Mouse (Mus musculus): ENCODE data around the gene Hnf4a. TPM values are rescaled to one million over a fixed set of nuclear protein-coding genes. Genes with fewer than 3 reads are reported as not detected.
A peak's percentile ranks its signal among the peaks of the same experiment; 100 is the strongest.
"Not testable (repeated sequence)": the region's sequence is repeated elsewhere in the genome, so short reads cannot be mapped to it uniquely, and the experiment has no call there.

The Hnf4a gene
- not detected in 2 replicates for polyA plus RNA-seq (2011; ENCODE audit: insufficient read depth, insufficient read length, low read depth, missing spikeins)

- Histone ChIP-seq H3K4me1 (ENCODE audit: control insufficient read depth, insufficient read depth, low read length) (no peaks in the 10 kb centered on the region), H3K36me3 (ENCODE audit: control insufficient read depth, insufficient read depth, low read length, poor library complexity, severe bottlenecking) (no peaks in the 10 kb centered on the region), H3K27me3 (ENCODE audit: control insufficient read depth, insufficient read depth, low read length, poor library complexity, severe bottlenecking) (no peaks in the 10 kb centered on the region), H3K27ac (ENCODE audit: insufficient read depth, low read length) (no peak within 1 kb of the TSS), H3K9ac (ENCODE audit: low read depth, poor library complexity, severe bottlenecking) (no peak within 1 kb of the TSS), H3K9me3 (replicated peaks; ENCODE audit: control insufficient read depth, insufficient read depth, low read length, poor library complexity, severe bottlenecking) (no peaks in the 10 kb centered on the region), H3K4me3 (ENCODE audit: low read depth, low read length) (no peak within 1 kb of the TSS)
- TF ChIP-seq POLR2A (IDR thresholded peaks at IDR 0.05; ENCODE audit: insufficient read depth, low read length) (no peak), EP300 (IDR thresholded peaks at IDR 0.05; ENCODE audit: insufficient read depth, low read depth, low read length) (no peak), CTCF (IDR thresholded peaks at IDR 0.05; ENCODE audit: low read depth, low read length) (no peak)
Observed at GRCm38 (mm10) chr2:163506300-163507004, at the start of gene Hnf4a. Gene Hnf4a, plus strand, starts transcription at chr2:163506808.

GRCm38 (mm10) chr2:163458539-163459265 lies 47.9 kb upstream of the Hnf4a start:
- Histone ChIP-seq H3K9me3 (replicated peaks; ENCODE audit: control insufficient read depth, insufficient read depth, low read length, poor library complexity, severe bottlenecking) (no peaks in the 10 kb centered on the region), H3K27ac (ENCODE audit: insufficient read depth, low read length) (no peak overlapping the region), H3K4me3 (ENCODE audit: low read depth, low read length) (peak overlapping the region; percentile 13; the same call in 1 of the 2 replicates), H3K4me1 (ENCODE audit: control insufficient read depth, insufficient read depth, low read length) (peaks cover 7% of the 10 kb centered on the region), H3K27me3 (ENCODE audit: control insufficient read depth, insufficient read depth, low read length, poor library complexity, severe bottlenecking) (no peaks in the 10 kb centered on the region), H3K9ac (ENCODE audit: low read depth, poor library complexity, severe bottlenecking) (0 out of 2 replicates have a peak overlapping the region, but pooled peaks have one; percentile 9), H3K36me3 (ENCODE audit: control insufficient read depth, insufficient read depth, low read length, poor library complexity, severe bottlenecking) (no peaks in the 10 kb centered on the region)
- TF ChIP-seq EP300 (IDR thresholded peaks at IDR 0.05; ENCODE audit: insufficient read depth, low read depth, low read length) (no peak), POLR2A (IDR thresholded peaks at IDR 0.05; ENCODE audit: insufficient read depth, low read length) (no peak), CTCF (IDR thresholded peaks at IDR 0.05; ENCODE audit: low read depth, low read length) (no peak)

GRCm38 (mm10) chr2:163459380-163459779 lies 47.2 kb upstream of the Hnf4a start:
- TF ChIP-seq CTCF (IDR thresholded peaks at IDR 0.05; ENCODE audit: low read depth, low read length) (no peak), POLR2A (IDR thresholded peaks at IDR 0.05; ENCODE audit: insufficient read depth, low read length) (no peak), EP300 (IDR thresholded peaks at IDR 0.05; ENCODE audit: insufficient read depth, low read depth, low read length) (no peak)
- Histone ChIP-seq H3K27me3 (ENCODE audit: control insufficient read depth, insufficient read depth, low read length, poor library complexity, severe bottlenecking) (no peaks in the 10 kb centered on the region), H3K9me3 (replicated peaks; ENCODE audit: control insufficient read depth, insufficient read depth, low read length, poor library complexity, severe bottlenecking) (no peaks in the 10 kb centered on the region), H3K36me3 (ENCODE audit: control insufficient read depth, insufficient read depth, low read length, poor library complexity, severe bottlenecking) (no peaks in the 10 kb centered on the region), H3K4me1 (ENCODE audit: control insufficient read depth, insufficient read depth, low read length) (peaks cover 11% of the 10 kb centered on the region), H3K4me3 (ENCODE audit: low read depth, low read length) (peak overlapping the region; percentile 13; the same call in 1 of the 2 replicates), H3K27ac (ENCODE audit: insufficient read depth, low read length) (no peak overlapping the region), H3K9ac (ENCODE audit: low read depth, poor library complexity, severe bottlenecking) (0 out of 2 replicates have a peak overlapping the region, but pooled peaks have one; percentile 9)

GRCm38 (mm10) chr2:163460622-163461021 lies 46.0 kb upstream of the Hnf4a start:
- TF ChIP-seq POLR2A (IDR thresholded peaks at IDR 0.05; ENCODE audit: insufficient read depth, low read length): no peak
- no peak for TF ChIP-seq CTCF (IDR thresholded peaks at IDR 0.05; ENCODE audit: low read depth, low read length)
- TF ChIP-seq EP300 (IDR thresholded peaks at IDR 0.05; ENCODE audit: insufficient read depth, low read depth, low read length): no peak

GRCm38 (mm10) chr2:163461307-163461706 lies 45.3 kb upstream of the Hnf4a start:
- H3K4me3 ChIP-seq (ENCODE audit: low read depth, low read length); H3K36me3 ChIP-seq (ENCODE audit: control insufficient read depth, insufficient read depth, low read length, poor library complexity, severe bottlenecking); H3K9me3 ChIP-seq (replicated peaks; ENCODE audit: control insufficient read depth, insufficient read depth, low read length, poor library complexity, severe bottlenecking); H3K27me3 ChIP-seq (ENCODE audit: control insufficient read depth, insufficient read depth, low read length, poor library complexity, severe bottlenecking); H3K9ac ChIP-seq (ENCODE audit: low read depth, poor library complexity, severe bottlenecking): not testable (repeated sequence)
- peaks cover 12% of the 10 kb centered on the region for H3K4me1 ChIP-seq (ENCODE audit: control insufficient read depth, insufficient read depth, low read length)
- H3K27ac ChIP-seq (ENCODE audit: insufficient read depth, low read length): peak overlapping the region; percentile 96

More at GRCm38 (mm10) chr2:163460622-163461021, 46.0 kb upstream of the Hnf4a start:
- Histone ChIP-seq H3K9ac (ENCODE audit: low read depth, poor library complexity, severe bottlenecking) (no peak overlapping the region), H3K4me1 (ENCODE audit: control insufficient read depth, insufficient read depth, low read length) (peaks cover 12% of the 10 kb centered on the region), H3K36me3 (ENCODE audit: control insufficient read depth, insufficient read depth, low read length, poor library complexity, severe bottlenecking) (no peaks in the 10 kb centered on the region), H3K9me3 (replicated peaks; ENCODE audit: control insufficient read depth, insufficient read depth, low read length, poor library complexity, severe bottlenecking) (no peaks in the 10 kb centered on the region), H3K27ac (ENCODE audit: insufficient read depth, low read length) (no peak overlapping the region), H3K27me3 (ENCODE audit: control insufficient read depth, insufficient read depth, low read length, poor library complexity, severe bottlenecking) (no peaks in the 10 kb centered on the region), H3K4me3 (ENCODE audit: low read depth, low read length) (no peak overlapping the region)

GRCm38 (mm10) chr2:163462386-163462785 lies 44.2 kb upstream of the Hnf4a start:
- Histone ChIP-seq H3K9ac (ENCODE audit: low read depth, poor library complexity, severe bottlenecking) (no peak overlapping the region), H3K36me3 (ENCODE audit: control insufficient read depth, insufficient read depth, low read length, poor library complexity, severe bottlenecking) (no peaks in the 10 kb centered on the region), H3K4me1 (ENCODE audit: control insufficient read depth, insufficient read depth, low read length) (peaks cover 15% of the 10 kb centered on the region), H3K27me3 (ENCODE audit: control insufficient read depth, insufficient read depth, low read length, poor library complexity, severe bottlenecking) (no peaks in the 10 kb centered on the region), H3K4me3 (ENCODE audit: low read depth, low read length) (no peak overlapping the region), H3K9me3 (replicated peaks; ENCODE audit: control insufficient read depth, insufficient read depth, low read length, poor library complexity, severe bottlenecking) (no peaks in the 10 kb centered on the region), H3K27ac (ENCODE audit: insufficient read depth, low read length) (peak overlapping the region; percentile 96)
- TF ChIP-seq CTCF (IDR thresholded peaks at IDR 0.05; ENCODE audit: low read depth, low read length) (no peak), POLR2A (IDR thresholded peaks at IDR 0.05; ENCODE audit: insufficient read depth, low read length) (no peak), EP300 (IDR thresholded peaks at IDR 0.05; ENCODE audit: insufficient read depth, low read depth, low read length) (0 out of 2 replicates have a peak, but pooled peaks have one; percentile 29)

Measured in ES-Bruce4 (cell line).